Mouse (Mus musculus) MEL (cell line): ENCODE results near the gene S100a4. TPM values are rescaled to one million over a fixed set of nuclear protein-coding genes. Genes with fewer than 3 reads are reported as not detected.

Experiments
- DNase-seq: peaks from one replicate; pipeline ENCODE4 v3.0.0; 2011; ENCODE audit warnings: low read depth, low spot score
- H3K27ac ChIP-seq: 2 replicates; pipeline ENCODE4 v1.5.1; 2012; ENCODE audit warnings: low read depth, mild to moderate bottlenecking, control low read depth, low read length, moderate library complexity; ENCODE audit not compliant: control insufficient read depth
- H3K27me3 ChIP-seq, 2 experiments: fragments of 150-350 bp in 1 of 2; sonication (generic) in 1 of 2; 2 replicates each; pipeline ENCODE4 v1.6.1; 2012; ENCODE audit warnings: low read length in 2 of 2, mild to moderate bottlenecking in 2 of 2, improper control_type of control experiment in 1 of 2, moderate library complexity in 1 of 2; ENCODE audit not compliant: insufficient read depth in 2 of 2, control insufficient read depth in 1 of 2
- H3K36me3 ChIP-seq, 2 experiments: 2 replicates each; pipeline ENCODE4 v1.6.1; 2012 to 2014; ENCODE audit warnings: low read length in 2 of 2, improper control_type of control experiment in 1 of 2, inconsistent platforms in 1 of 2, mild to moderate bottlenecking in 1 of 2; ENCODE audit not compliant: insufficient read depth in 2 of 2, control insufficient read depth in 1 of 2
- H3K4me1 ChIP-seq, 2 experiments: fragments of 150-350 bp in 1 of 2; sonication (generic) in 1 of 2; 2 replicates each; pipeline ENCODE4 v1.6.1; 2012; ENCODE audit warnings: low read length in 2 of 2, improper control_type of control experiment in 1 of 2, mild to moderate bottlenecking in 1 of 2; ENCODE audit not compliant: insufficient read depth in 2 of 2, control insufficient read depth in 1 of 2
- H3K4me3 ChIP-seq, 2 experiments: fragments of 150-350 bp in 1 of 2; sonication (generic) in 1 of 2; 2 replicates each; pipeline ENCODE4 v1.5.1; 2012; ENCODE audit warnings: low read depth in 2 of 2, low read length in 2 of 2, mild to moderate bottlenecking in 2 of 2, moderate library complexity in 2 of 2, control low read depth in 1 of 2, improper control_type of control experiment in 1 of 2; ENCODE audit not compliant: control insufficient read depth in 1 of 2, insufficient read depth in 1 of 2
- H3K79me2 ChIP-seq: 2 replicates; pipeline ENCODE4 v1.6.1; 2012; ENCODE audit warnings: mild to moderate bottlenecking, low read length, moderate library complexity; ENCODE audit not compliant: control insufficient read depth, poor library complexity, insufficient read depth
- H3K9ac ChIP-seq: 2 replicates; pipeline ENCODE4 v1.6.1; 2012; ENCODE audit warnings: low read depth, mild to moderate bottlenecking, control low read depth, low read length, moderate library complexity; ENCODE audit not compliant: control insufficient read depth, poor library complexity, severe bottlenecking
- H3K9me3 ChIP-seq: fragments of 150-350 bp; sonication (generic); replicated peaks from 2 replicates; pipeline ENCODE4 v1.6.1; 2012; ENCODE audit warnings: mild to moderate bottlenecking, low read length, improper control_type of control experiment, moderate library complexity; ENCODE audit not compliant: insufficient read depth
- BHLHE40 ChIP-seq: IDR thresholded peaks from 2 replicates; pipeline ENCODE4 v1.6.1; 2012; ENCODE audit warnings: low read depth, mild to moderate bottlenecking, inconsistent platforms, low read length, improper control_type of control experiment, borderline replicate concordance
- CHD1 ChIP-seq: IDR thresholded peaks from 2 replicates; pipeline ENCODE4 v1.6.1; 2012; ENCODE audit warnings: low read depth, mild to moderate bottlenecking, inconsistent platforms, low read length, improper control_type of control experiment
- CTCF ChIP-seq, 3 experiments: IDR thresholded peaks in 2 of 3; conservative IDR thresholded peaks in 1 of 3; 2 replicates each; pipeline ENCODE4 v1.5.1; 2011 to 2012; ENCODE audit warnings: low read length in 3 of 3, low read depth in 2 of 3, mild to moderate bottlenecking in 2 of 3, improper control_type of control experiment in 1 of 3, inconsistent platforms in 1 of 3, mixed read lengths in 1 of 3, moderate library complexity in 1 of 3; ENCODE audit not compliant: control insufficient read depth in 1 of 3, insufficient read depth in 1 of 3, poor library complexity in 1 of 3, severe bottlenecking in 1 of 3
- EP300 ChIP-seq, 2 experiments: IDR thresholded peaks; 2 replicates each; pipeline ENCODE4 v1.6.1; 2011; ENCODE audit warnings: improper control_type of control experiment in 2 of 2, low read length in 2 of 2, low read depth in 1 of 2, mild to moderate bottlenecking in 1 of 2
- ETS1 ChIP-seq: IDR thresholded peaks from 2 replicates; pipeline ENCODE4 v1.6.1; 2012; ENCODE audit warnings: low read depth, mild to moderate bottlenecking, inconsistent platforms, low read length, improper control_type of control experiment, moderate library complexity
- GATA1 ChIP-seq: IDR thresholded peaks from 2 replicates; pipeline ENCODE4 v1.6.1; 2011; ENCODE audit warnings: low read depth, low read length, improper control_type of control experiment
- HCFC1 ChIP-seq: IDR thresholded peaks from 2 replicates; pipeline ENCODE4 v1.6.1; 2012; ENCODE audit warnings: low read depth, mild to moderate bottlenecking, inconsistent platforms, low read length, improper control_type of control experiment, moderate library complexity
- JUND ChIP-seq: IDR thresholded peaks from 2 replicates; pipeline ENCODE4 v1.6.1; 2011; ENCODE audit warnings: low read depth, mild to moderate bottlenecking, improper control_type of control experiment, low read length
- MAFK ChIP-seq: IDR thresholded peaks from 2 replicates; pipeline ENCODE4 v1.6.1; 2011; ENCODE audit warnings: low read depth, mild to moderate bottlenecking, low read length, improper control_type of control experiment, borderline replicate concordance
- MAZ ChIP-seq: IDR thresholded peaks from 2 replicates; pipeline ENCODE4 v1.6.1; 2012; ENCODE audit warnings: low read depth, mild to moderate bottlenecking, inconsistent platforms, low read length, improper control_type of control experiment
- MEF2A ChIP-seq: IDR thresholded peaks from 2 replicates; pipeline ENCODE4 v1.6.1; 2014; ENCODE audit warnings: low read depth, mild to moderate bottlenecking, inconsistent platforms, low read length, improper control_type of control experiment; ENCODE audit not compliant: poor library complexity, insufficient replicate concordance, severe bottlenecking; ENCODE audit errors: extremely low read depth
- NRF1 ChIP-seq: IDR thresholded peaks from 2 replicates; pipeline ENCODE4 v1.6.1; 2014; ENCODE audit warnings: low read depth, mild to moderate bottlenecking, inconsistent platforms, low read length, improper control_type of control experiment, moderate library complexity; ENCODE audit not compliant: poor library complexity, insufficient read depth, severe bottlenecking
- POLR2A ChIP-seq, 2 experiments: IDR thresholded peaks; 2 replicates each; pipeline ENCODE4 v1.6.1; 2011 to 2012; ENCODE audit warnings: low read length in 2 of 2, mild to moderate bottlenecking in 2 of 2, control low read depth in 1 of 2, improper control_type of control experiment in 1 of 2, low read depth in 1 of 2, moderate library complexity in 1 of 2; ENCODE audit not compliant: control insufficient read depth in 1 of 2, insufficient read depth in 1 of 2, poor library complexity in 1 of 2
- RAD21 ChIP-seq: IDR thresholded peaks from 2 replicates; pipeline ENCODE4 v1.6.1; 2011; ENCODE audit warnings: mild to moderate bottlenecking, low read depth, low read length, improper control_type of control experiment
- RCOR1 ChIP-seq: IDR thresholded peaks from 2 replicates; pipeline ENCODE4 v1.6.1; 2012; ENCODE audit warnings: low read depth, mild to moderate bottlenecking, inconsistent platforms, low read length, improper control_type of control experiment
- SIN3A ChIP-seq: IDR thresholded peaks from 2 replicates; pipeline ENCODE4 v1.6.1; 2012; ENCODE audit warnings: low read length, improper control_type of control experiment, inconsistent platforms
- SMC3 ChIP-seq: IDR thresholded peaks from 2 replicates; pipeline ENCODE4 v1.6.1; 2011; ENCODE audit warnings: low read depth, low read length, improper control_type of control experiment
- TBP ChIP-seq: IDR thresholded peaks from 2 replicates; pipeline ENCODE4 v1.8.0; 2011; ENCODE audit warnings: low read depth, low read length, improper control_type of control experiment
- TCF12 ChIP-seq: IDR thresholded peaks from 2 replicates; pipeline ENCODE4 v1.6.1; 2014; ENCODE audit warnings: low read depth, mild to moderate bottlenecking, inconsistent platforms, low read length, improper control_type of control experiment, moderate library complexity
- UBTF ChIP-seq: IDR thresholded peaks from 2 replicates; pipeline ENCODE4 v1.6.1; 2012; ENCODE audit warnings: low read depth, mild to moderate bottlenecking, inconsistent platforms, low read length, improper control_type of control experiment, moderate library complexity, borderline replicate concordance; ENCODE audit not compliant: insufficient read depth
- USF1 ChIP-seq: IDR thresholded peaks from 2 replicates; pipeline ENCODE4 v1.6.1; 2014; ENCODE audit warnings: low read depth, mild to moderate bottlenecking, inconsistent platforms, low read length, improper control_type of control experiment, moderate library complexity
- USF2 ChIP-seq, 2 experiments: IDR thresholded peaks; 2 replicates each; pipeline ENCODE4 v1.6.1; 2011 to 2012; ENCODE audit warnings: improper control_type of control experiment in 2 of 2, low read length in 2 of 2, borderline replicate concordance in 1 of 2, inconsistent platforms in 1 of 2, low read depth in 1 of 2, mild to moderate bottlenecking in 1 of 2; ENCODE audit not compliant: insufficient read depth in 1 of 2
- ZC3H11A ChIP-seq: IDR thresholded peaks from 2 replicates; pipeline ENCODE4 v1.6.1; 2012; ENCODE audit warnings: low read depth, mild to moderate bottlenecking, inconsistent platforms, low read length, improper control_type of control experiment
- ZMIZ1 ChIP-seq: IDR thresholded peaks from 2 replicates; pipeline ENCODE4 v1.6.1; 2012; ENCODE audit warnings: low read depth, mild to moderate bottlenecking, inconsistent platforms, low read length, improper control_type of control experiment, moderate library complexity
- polyA plus RNA-seq, 2 experiments: library from polyadenylated mRNA; stranded (reverse) in 1 of 2; unstranded in 1 of 2; fragments of >175 nt in 1 of 2; fragments of >200 nt in 1 of 2; gene quantifications; 2 replicates each; pipeline versions ENCODE4 v1.2.1 to v1.2.4; 2012; ENCODE audit warnings: low replicate concordance in 2 of 2, low read depth in 1 of 2; ENCODE audit not compliant: insufficient read length in 2 of 2, insufficient read depth in 1 of 2, missing spikeins in 1 of 2
- total RNA-seq: library from RNA; depleted of rRNA; stranded (reverse); fragments of 300-350 nt; gene quantifications from 2 replicates; pipeline ENCODE4 v1.2.3, GENCODE M21; 2012

S100a4 gene
- total and polyA plus RNA-seq, 3 experiments = 0.73 to 2.3 TPM; not detected in 1

DNA sequence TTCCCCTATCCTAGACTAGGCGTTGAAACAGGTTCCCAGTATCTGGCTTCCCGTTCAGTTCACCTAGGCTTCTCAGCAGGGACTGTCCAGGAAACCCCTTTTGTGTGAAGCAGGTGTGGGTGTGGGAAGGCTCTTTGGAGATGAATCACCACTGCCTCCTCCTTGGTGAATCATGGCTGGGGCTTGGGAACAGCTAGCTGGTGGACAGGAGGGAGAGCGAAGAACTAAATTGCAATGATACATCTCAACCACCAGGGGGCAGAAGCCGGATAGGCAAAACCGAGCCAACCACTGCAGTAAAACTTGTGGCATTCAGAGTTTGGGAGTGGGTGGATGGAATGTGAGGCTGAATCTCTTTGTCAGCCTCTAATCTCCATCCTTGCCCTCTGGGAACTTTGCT lies 18.0 kb upstream of the S100a4 start:
- Histone ChIP-seq H3K9ac (no peak overlapping the region), H3K9me3 (no peaks in the 10 kb centered on the region), H3K4me3 (no peak overlapping the region), H3K4me1 (peaks cover 0 to 28% of the 10 kb centered on the region in 2 experiments; a peak in 2 of 4 replicates), H3K27me3 (no peaks in the 10 kb centered on the region), H3K36me3 (peaks cover 0 to 9% of the 10 kb centered on the region in 2 experiments; a peak in 2 of 4 replicates), H3K79me2 (no peaks in the 10 kb centered on the region), H3K27ac (no peak overlapping the region)
- DNase-seq = peak; percentile 88
- TF ChIP-seq TBP (no peak), NRF1 (no peak), GATA1 (no peak), SMC3 (peak; percentile 98), MAFK (no peak), CHD1 (no peak), ZMIZ1 (no peak), RAD21 (peak; percentile 83), MAZ (0 out of 2 replicates have a peak, but pooled peaks have one; percentile 74), ETS1 (no peak), EP300 (IDR thresholded peaks at IDR 0.05; ENCODE audit: low read depth in 1 of 2, low read length in 2 of 2) (peak in 1 of 2 experiments; percentile 10; a peak in 1 of 4 replicates), MEF2A (no peak), CTCF (IDR thresholded peaks at IDR 0.05 in 2 of 3, conservative IDR thresholded peaks at IDR 0.05 in 1 of 3; ENCODE audit: control insufficient read depth in 1 of 3, insufficient read depth in 1 of 3, low read depth in 2 of 3, low read length in 3 of 3, poor library complexity in 1 of 3, severe bottlenecking in 1 of 3) (peak; percentile 89 to 98 (median 97)), ZC3H11A (peak; percentile 85), SIN3A (peak; percentile 45; the same call in 1 of the 2 replicates), JUND (peak; percentile 68; the same call in 1 of the 2 replicates), HCFC1 (no peak), RCOR1 (no peak), POLR2A (IDR thresholded peaks at IDR 0.05; ENCODE audit: control insufficient read depth in 1 of 2, insufficient read depth in 1 of 2, low read depth in 1 of 2, low read length in 2 of 2, poor library complexity in 1 of 2) (no peak), BHLHE40 (0 out of 2 replicates have a peak, but pooled peaks have one; percentile 13), USF2 (IDR thresholded peaks at IDR 0.05; ENCODE audit: borderline replicate concordance in 1 of 2, insufficient read depth in 1 of 2, low read depth in 1 of 2, low read length in 2 of 2) (no peak), UBTF (no peak), USF1 (no peak), TCF12 (0 out of 2 replicates have a peak, but pooled peaks have one; percentile 15)
